Mouse (Mus musculus): ENCODE measurements around the gene Ehd4. TPM values are rescaled to one million over a fixed set of nuclear protein-coding genes. Genes with fewer than 3 reads are reported as not detected.

Ehd4 gene
- 17.8 and 17.9 TPM in 2 replicates for total RNA-seq (2014; fragmentation: Nextera tagmentation)
- 19.1 and 25.7 TPM in 2 replicates for total RNA-seq (2017)

- peak; percentile 97 for ATAC-seq (replicated peaks; ENCODE audit: low FRiP score, low TSS enrichment, poor library complexity, severe bottlenecking)
These were observed at the start of gene Ehd4 for GRCm38 (mm10) chr2:120154361-120154894. Gene Ehd4 (minus strand): TSS chr2:120154606.

- no peak for ATAC-seq (replicated peaks; ENCODE audit: low FRiP score, low TSS enrichment, poor library complexity, severe bottlenecking)
These were observed 49.3 kb upstream of the Ehd4 start for GRCm38 (mm10) chr2:120203742-120204141.

GRCm38 (mm10) chr2:120200077-120200476 is 45.7 kb upstream of the Ehd4 start:
- no peak for ATAC-seq (replicated peaks; ENCODE audit: low FRiP score, low TSS enrichment, poor library complexity, severe bottlenecking)

DNA sequence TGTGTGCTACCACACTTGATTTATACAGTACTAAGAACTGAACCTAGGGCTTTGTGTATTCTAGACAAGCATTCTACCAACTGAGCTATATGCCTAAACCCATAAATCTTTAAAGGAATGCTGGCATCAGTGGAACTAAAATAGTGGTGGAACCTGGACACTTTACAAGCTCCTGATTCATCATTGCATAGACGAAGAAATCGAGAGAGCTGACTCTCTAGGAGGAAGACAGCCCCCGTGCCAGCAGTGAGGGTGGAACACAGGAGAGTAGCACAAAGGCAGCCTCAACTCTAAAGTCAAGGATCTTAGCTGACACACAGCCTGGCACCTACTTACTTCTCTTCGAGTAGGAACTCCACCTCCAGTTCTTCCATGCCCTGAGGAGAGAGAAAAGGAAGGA is 33.8 kb upstream of the Ehd4 start:
- no peak for ATAC-seq (replicated peaks; ENCODE audit: low FRiP score, low TSS enrichment, poor library complexity, severe bottlenecking)

GRCm38 (mm10) chr2:120187583-120187982 is 33.2 kb upstream of the Ehd4 start:
- ATAC-seq (replicated peaks; ENCODE audit: low FRiP score, low TSS enrichment, poor library complexity, severe bottlenecking): no peak

DNA sequence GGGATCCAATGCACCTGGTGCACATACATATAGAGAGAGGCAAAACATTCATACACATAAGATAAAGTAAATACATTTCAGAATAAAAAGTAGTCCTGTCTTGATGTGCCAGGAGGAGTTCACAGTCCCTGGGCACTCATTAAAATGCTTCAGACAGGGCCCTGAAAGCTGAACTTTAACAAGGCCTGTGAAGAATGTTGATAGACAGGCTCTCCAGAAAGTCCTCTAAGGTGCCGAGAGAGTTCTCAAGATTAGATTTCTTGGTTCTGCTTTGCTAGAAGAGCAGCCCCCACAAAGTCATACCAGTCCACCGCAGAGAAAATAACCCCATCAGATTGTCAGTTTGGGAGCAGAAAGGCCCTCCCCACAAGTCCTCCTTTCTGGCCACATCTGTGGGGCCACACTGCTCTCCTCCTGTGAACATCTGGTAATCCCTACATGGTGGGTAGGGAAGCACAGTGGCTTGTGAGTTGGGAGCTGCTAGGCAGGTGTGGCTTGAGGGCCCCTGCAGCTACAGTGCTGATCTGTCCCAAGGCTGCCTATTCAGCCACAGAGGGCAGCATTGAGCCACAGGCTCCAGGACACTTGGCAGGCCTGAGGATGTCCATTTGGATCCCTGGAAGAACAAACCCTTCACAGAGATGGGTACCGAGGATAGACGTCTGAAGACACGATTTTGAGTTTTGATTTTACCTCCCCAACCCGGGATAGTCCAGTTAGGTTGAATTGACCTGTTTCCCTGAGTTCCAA is 31.3 kb upstream of the Ehd4 start:
- peak; percentile 50; the same call in 1 of the 2 replicates for ATAC-seq (replicated peaks; ENCODE audit: low FRiP score, low TSS enrichment, poor library complexity, severe bottlenecking)

- no peak for ATAC-seq (replicated peaks; ENCODE audit: low FRiP score, low TSS enrichment, poor library complexity, severe bottlenecking)
These were observed 24.5 kb upstream of the Ehd4 start for GRCm38 (mm10) chr2:120178936-120179335.

- ATAC-seq (replicated peaks; ENCODE audit: low FRiP score, low TSS enrichment, poor library complexity, severe bottlenecking): 0 out of 2 replicates have a peak, but pooled peaks have one; percentile 42
These were observed 19.3 kb upstream of the Ehd4 start for GRCm38 (mm10) chr2:120173718-120174117.

- ATAC-seq (replicated peaks; ENCODE audit: low FRiP score, low TSS enrichment, poor library complexity, severe bottlenecking): peak; percentile 55
These were observed 17.0 kb upstream of the Ehd4 start for GRCm38 (mm10) chr2:120171362-120171761.

GRCm38 (mm10) chr2:120170726-120171125 is 16.3 kb upstream of the Ehd4 start:
- no peak; the same call in 1 of the 2 replicates for ATAC-seq (replicated peaks; ENCODE audit: low FRiP score, low TSS enrichment, poor library complexity, severe bottlenecking)

DNA sequence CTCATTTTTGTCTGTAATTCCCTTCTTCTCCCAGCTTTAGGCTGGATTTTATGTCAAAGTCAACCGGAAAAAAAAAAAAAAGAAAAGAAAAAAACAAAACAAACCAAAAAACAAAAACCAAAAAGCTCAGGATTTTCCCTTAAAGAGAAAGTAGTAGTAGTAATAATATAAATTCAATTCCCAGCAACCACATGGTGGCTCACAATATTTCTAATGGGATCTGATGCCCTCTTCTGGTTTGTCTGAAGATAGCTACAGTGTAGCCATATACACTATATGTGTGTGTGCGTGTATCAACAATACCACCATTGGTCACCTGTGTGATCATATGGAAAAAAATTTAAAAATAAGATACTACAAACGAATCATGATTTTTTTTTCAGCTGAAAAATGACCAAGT is 15.0 kb upstream of the Ehd4 start:
- ATAC-seq (replicated peaks; ENCODE audit: low FRiP score, low TSS enrichment, poor library complexity, severe bottlenecking): no peak

DNA sequence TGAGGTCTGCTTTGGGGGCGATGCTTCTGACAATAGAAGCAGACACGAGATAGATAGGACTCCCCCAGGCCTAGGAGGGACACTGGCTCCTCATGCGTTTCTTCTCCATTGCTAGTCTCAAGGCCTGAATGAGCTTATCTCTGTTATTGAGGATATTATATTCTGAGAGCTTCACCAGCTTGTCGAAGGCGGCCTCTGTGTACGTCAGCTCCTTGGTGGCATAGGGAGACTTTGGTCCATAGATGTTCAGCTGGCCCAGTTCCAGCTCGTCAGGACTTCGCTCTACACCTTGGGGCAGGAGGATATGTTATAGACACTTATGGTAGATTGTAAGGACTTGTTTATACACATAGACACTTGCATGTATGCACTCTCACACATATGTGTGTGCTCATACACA is 13.4 kb upstream of the Ehd4 start:
- ATAC-seq (replicated peaks; ENCODE audit: low FRiP score, low TSS enrichment, poor library complexity, severe bottlenecking): no peak

- no peak for ATAC-seq (replicated peaks; ENCODE audit: low FRiP score, low TSS enrichment, poor library complexity, severe bottlenecking)
These were observed 11.1 kb upstream of the Ehd4 start for GRCm38 (mm10) chr2:120165474-120165873.

- ATAC-seq (replicated peaks; ENCODE audit: low FRiP score, low TSS enrichment, poor library complexity, severe bottlenecking): no peak
These were observed 5.0 kb upstream of the Ehd4 start for GRCm38 (mm10) chr2:120159434-120159833.

DNA sequence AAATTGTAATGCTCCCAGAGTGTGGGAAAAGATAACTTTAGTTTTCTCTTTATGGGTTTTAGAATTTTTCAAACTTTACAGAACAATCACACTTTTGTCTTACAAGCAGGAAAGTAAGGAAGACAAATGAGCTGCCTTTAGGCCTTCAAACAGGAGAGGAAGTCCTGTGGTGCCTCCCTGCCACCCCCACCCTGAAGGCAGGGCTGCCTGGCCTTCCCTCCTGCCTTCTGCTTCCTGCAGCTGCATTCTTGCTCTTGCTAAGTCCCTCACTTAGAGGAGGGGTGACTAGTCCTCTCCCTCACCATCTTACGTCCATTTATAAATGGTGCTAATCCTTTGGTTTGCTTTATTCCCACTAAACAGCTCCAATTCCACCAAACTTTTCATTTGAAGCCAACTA is 4.4 kb upstream of the Ehd4 start:
- no peak for ATAC-seq (replicated peaks; ENCODE audit: low FRiP score, low TSS enrichment, poor library complexity, severe bottlenecking)

DNA sequence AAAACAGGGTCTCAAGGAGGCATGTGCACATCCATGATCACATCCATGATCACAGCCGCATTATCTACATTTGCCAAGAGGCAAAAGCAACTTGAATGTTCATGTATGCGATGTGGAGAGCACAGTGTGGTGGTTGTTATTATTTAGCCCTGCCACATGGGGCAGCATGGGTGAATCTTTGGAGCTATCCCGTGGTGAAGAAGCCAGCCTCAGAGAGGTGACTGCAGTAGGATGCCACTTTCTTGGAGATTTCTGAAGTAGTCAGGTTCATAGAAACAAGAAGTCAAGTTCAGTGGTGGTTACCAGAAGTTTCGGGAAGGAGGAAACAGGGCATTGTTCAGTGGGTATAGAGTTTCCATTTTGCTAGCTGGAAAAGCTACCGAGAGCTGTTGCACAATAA is 3.6 kb upstream of the Ehd4 start:
- ATAC-seq (replicated peaks; ENCODE audit: low FRiP score, low TSS enrichment, poor library complexity, severe bottlenecking): 0 out of 2 replicates have a peak, but pooled peaks have one; percentile 29

GRCm38 (mm10) chr2:120157606-120158005 is 3.2 kb upstream of the Ehd4 start:
- ATAC-seq (replicated peaks; ENCODE audit: low FRiP score, low TSS enrichment, poor library complexity, severe bottlenecking): no peak

DNA sequence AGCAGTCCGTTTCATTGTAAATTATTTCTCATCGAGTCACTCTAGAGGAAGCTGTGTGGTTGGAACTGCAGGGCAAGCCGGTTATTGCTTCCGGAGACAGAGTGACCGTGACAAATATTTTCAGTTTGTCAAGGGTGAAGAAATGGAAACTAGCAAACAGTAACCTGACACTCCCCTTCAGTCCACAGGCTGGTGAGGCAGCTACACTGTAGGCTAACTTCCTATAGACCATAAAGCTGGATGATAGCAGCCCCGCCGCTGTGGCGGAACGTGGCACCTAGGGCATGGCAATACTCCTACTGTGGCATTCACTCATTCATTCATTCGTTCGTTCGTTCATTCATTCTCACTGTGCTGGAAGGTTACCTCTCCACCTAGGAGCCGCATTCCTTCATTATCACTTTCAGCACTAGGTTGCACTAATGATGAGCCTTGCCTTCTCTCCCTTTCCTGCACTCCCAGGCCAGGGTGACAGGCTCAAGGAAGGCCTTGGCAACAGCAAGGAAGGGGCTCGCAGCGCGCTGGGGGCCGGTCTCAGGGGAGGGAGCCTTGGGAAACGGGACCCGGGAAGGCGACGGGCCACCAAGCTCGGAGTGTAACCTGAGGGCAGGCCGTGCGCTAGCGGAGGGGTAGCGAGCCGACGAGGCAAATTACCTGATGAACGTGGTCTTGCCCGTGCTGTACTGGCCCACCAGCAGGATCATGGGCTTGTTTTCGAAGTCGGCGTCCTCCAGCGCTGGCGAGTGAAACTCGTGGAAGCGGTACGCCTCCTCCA is 633 bp downstream of the Ehd4 start:
- ATAC-seq (replicated peaks; ENCODE audit: low FRiP score, low TSS enrichment, poor library complexity, severe bottlenecking): peak; percentile 53

DNA sequence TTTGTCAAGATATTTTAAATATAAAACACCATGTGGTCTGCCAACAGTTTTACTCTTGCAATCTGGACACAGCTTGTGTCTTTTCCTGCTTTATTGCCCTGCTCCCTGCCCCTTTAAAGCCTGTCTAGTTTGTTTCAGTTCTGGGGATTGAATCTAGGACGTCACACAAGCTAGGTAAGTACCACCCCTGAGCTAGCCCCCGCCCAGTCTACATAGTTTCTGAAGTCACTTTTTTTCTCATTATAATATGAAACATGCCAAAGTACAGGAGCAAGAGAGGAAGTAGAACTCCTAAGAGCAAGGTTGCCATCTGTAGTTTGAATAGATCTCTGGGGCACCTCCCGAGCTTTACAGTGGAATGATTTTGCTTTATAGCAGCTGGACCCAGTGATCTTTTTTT is 3.8 kb downstream of the Ehd4 start:
- ATAC-seq (replicated peaks; ENCODE audit: low FRiP score, low TSS enrichment, poor library complexity, severe bottlenecking): no peak

- no peak for ATAC-seq (replicated peaks; ENCODE audit: low FRiP score, low TSS enrichment, poor library complexity, severe bottlenecking)
These were observed 4.8 kb downstream of the Ehd4 start for GRCm38 (mm10) chr2:120149634-120150033.
